Mouse (Mus musculus) liver, adult 2 months (tissue): ENCODE measurements at regions not wholly inside any gene's neighbourhood (a gene's known extent, or its start where the extent isn't known, plus 50 kb on each side); places are given as distances from the start of the nearest gene placed in this dataset.

ENCODE experiments used
- CTCF ChIP-seq: fragments of 200-500 bp; IDR thresholded peaks from 2 replicates; pipeline ENCODE4 v1.5.1; 2011; ENCODE audit warnings: low read depth, low read length, control low read depth
- POLR2A ChIP-seq: fragments of 200-500 bp; IDR thresholded peaks from 2 replicates; pipeline ENCODE4 v1.6.1; 2011; ENCODE audit warnings: low read length, control low read depth; ENCODE audit not compliant: insufficient read depth; ENCODE audit errors: extremely low read depth

DNA sequence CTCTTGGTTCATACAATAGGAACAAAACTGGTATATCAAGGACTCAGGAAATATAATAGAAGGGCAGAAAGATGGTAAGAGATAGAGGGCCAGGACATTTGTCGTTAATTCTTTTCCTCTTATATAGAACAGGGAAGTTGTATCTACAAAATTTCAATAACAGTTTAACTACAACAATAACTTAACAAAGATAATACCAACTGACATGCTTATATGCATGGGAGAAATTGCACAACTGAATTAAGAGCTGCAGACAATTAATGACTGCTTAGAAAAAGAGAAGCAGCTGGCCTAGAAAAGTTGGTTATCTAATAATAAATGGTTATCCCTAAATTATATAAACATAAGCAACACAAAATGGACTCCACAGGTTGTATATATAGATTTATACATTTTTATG is 362.2 kb upstream of the 4921530L21Rik start:
- TF ChIP-seq POLR2A (no peak), CTCF (no peak)
